Mouse (Mus musculus): ENCODE data around the gene Ndnf.

DNA sequence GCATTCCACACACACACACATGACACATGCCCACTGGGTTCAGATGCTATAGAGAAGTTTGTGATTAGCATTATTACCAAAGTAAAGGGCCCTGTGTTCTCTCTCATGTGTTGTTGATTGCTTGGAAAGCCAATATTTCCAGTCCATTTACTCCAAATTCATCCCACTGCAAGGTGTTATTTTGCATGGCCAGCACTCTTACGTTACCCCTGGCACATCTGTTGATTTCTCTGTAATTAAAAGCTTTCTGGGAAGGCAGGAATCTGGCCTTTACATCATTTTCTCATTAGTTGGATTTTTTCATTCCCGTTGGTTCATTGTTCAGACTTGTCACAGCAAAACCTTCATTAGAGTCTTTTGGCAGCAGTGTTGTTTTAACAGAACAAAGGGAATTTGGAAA lies 54.3 kb downstream of the Ndnf start:
- TF ChIP-seq POLR2A (IDR thresholded peaks at IDR 0.05; ENCODE audit: borderline replicate concordance, insufficient read depth, low read length): no peak
- no peak for TF ChIP-seq CTCF (IDR thresholded peaks at IDR 0.05; ENCODE audit: borderline replicate concordance, insufficient read depth, low read depth, low read length)

Measured in cerebellum, adult 2 months (tissue).